Mouse (Mus musculus): ENCODE data around the gene Fbxw8. TPM values are rescaled to one million over a fixed set of nuclear protein-coding genes. Genes with fewer than 3 reads are reported as not detected.

Gene Fbxw8
- polyA plus RNA-seq, 1 experiment from 2014 or later: 10.8 TPM

DNA sequence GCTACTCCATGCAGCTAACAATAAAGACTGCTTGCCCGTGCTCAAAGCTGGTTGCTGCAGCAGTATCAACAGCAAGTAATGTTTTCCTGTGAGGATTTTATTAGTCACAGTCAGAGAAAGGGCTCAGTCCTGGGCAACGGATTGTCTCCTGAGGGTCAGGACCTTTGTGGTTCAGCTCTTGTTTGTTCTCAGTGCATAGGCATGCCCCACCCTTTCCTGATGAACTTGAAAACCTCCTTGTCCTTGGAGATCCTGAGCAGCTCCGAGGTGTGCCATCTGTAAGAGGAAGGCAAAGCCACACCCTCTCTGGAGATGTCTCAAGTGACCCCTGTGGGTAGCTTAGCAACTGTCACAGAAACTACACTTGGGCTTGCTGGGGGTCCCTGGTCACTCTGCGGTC is 5.4 kb upstream of the Fbxw8 start:
- H3K4me1 ChIP-seq (replicated peaks; ENCODE audit: control insufficient read depth, insufficient read depth, low read length): no peaks in the 10 kb centered on the region
- H3K27ac ChIP-seq (ENCODE audit: low read depth, low read length): no peak overlapping the region
- TF ChIP-seq CTCF (IDR thresholded peaks at IDR 0.05; ENCODE audit: low read depth): no peak
- no peaks in the 10 kb centered on the region for H3K36me3 ChIP-seq (ENCODE audit: control insufficient read depth, insufficient read depth)
- H3K9ac ChIP-seq (ENCODE audit: low read depth, low read length): no peak overlapping the region
- peaks cover 21% of the 10 kb centered on the region for H3K27me3 ChIP-seq (replicated peaks; ENCODE audit: control insufficient read depth, insufficient read depth, low read length)
- H3K9me3 ChIP-seq (ENCODE audit: control insufficient read depth): no peaks in the 10 kb centered on the region
- ATAC-seq: no peak
- no peak overlapping the region for H3K4me2 ChIP-seq (replicated peaks; ENCODE audit: low read depth)
- 19% methylated on average over 4 of the region's 4 CpGs for WGBS
- no peak overlapping the region for H3K4me3 ChIP-seq (ENCODE audit: low read depth, low read length)

DNA sequence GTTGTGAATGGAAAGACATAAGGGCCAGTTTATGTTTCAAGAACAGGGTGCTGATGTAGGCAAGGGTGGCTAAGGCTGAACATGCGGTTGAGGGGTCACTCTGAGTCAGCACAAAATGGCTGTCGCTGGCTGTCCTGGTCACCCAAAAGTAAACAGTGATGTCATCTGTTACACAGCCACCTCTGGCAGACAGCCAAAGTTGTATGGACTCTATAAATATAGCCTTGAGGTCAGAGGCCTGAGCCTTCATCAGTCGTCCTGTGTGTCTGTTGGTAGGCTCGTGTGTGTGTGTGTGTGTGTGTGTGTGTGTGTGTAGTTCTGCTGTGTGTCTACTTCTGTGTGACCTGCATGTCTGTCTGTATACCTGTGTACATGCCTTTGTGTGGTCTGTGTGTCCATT is 1.7 kb upstream of the Fbxw8 start:
- no peak overlapping the region for H3K4me2 ChIP-seq (replicated peaks; ENCODE audit: low read depth)
- WGBS: 10% methylated on average over 4 of the region's 4 CpGs
- no peaks in the 10 kb centered on the region for H3K4me1 ChIP-seq (replicated peaks; ENCODE audit: control insufficient read depth, insufficient read depth, low read length)
- no peak overlapping the region for H3K9ac ChIP-seq (ENCODE audit: low read depth, low read length)
- no peaks in the 10 kb centered on the region for H3K36me3 ChIP-seq (ENCODE audit: control insufficient read depth, insufficient read depth)
- no peak for TF ChIP-seq CTCF (IDR thresholded peaks at IDR 0.05; ENCODE audit: low read depth)
- no peak for ATAC-seq
- no peak overlapping the region for H3K27ac ChIP-seq (ENCODE audit: low read depth, low read length)
- H3K9me3 ChIP-seq (ENCODE audit: control insufficient read depth): no peaks in the 10 kb centered on the region
- peaks cover 6% of the 10 kb centered on the region; the same call in 1 of the 2 replicates for H3K27me3 ChIP-seq (replicated peaks; ENCODE audit: control insufficient read depth, insufficient read depth, low read length)
- H3K4me3 ChIP-seq (ENCODE audit: low read depth, low read length): no peak overlapping the region

DNA sequence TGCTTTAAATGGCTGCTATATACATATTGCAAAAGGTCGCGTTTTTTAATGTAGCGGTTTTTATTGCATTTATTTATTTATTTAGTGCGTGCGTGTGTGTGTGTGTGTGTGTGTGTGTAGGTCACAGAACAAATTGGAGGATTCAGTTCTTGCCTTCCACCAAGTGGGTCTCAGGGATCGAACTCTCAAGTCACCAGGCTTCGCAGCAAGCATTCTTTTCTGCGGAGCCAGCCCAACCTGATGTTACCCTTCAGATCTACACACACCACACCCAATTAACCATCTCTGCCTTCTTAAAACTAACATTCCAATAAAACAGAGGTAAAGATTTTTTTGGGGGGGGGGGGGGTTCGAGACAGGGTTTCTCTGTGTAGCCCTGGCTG is 292 bp upstream of the Fbxw8 start:
- H3K27me3 ChIP-seq (replicated peaks; ENCODE audit: control insufficient read depth, insufficient read depth, low read length): no peaks in the 10 kb centered on the region
- no peak for ATAC-seq
- no peaks in the 10 kb centered on the region for H3K9me3 ChIP-seq (ENCODE audit: control insufficient read depth)
- H3K4me3 ChIP-seq (ENCODE audit: low read depth, low read length): peak overlapping the region; percentile 80
- H3K9ac ChIP-seq (ENCODE audit: low read depth, low read length): 0 out of 2 replicates have a peak overlapping the region, but pooled peaks have one; percentile 85
- H3K4me2 ChIP-seq (replicated peaks; ENCODE audit: low read depth): peak overlapping the region; percentile 80
- no peaks in the 10 kb centered on the region for H3K36me3 ChIP-seq (ENCODE audit: control insufficient read depth, insufficient read depth)
- no peak overlapping the region for H3K27ac ChIP-seq (ENCODE audit: low read depth, low read length)
- no peaks in the 10 kb centered on the region for H3K4me1 ChIP-seq (replicated peaks; ENCODE audit: control insufficient read depth, insufficient read depth, low read length)
- TF ChIP-seq CTCF (IDR thresholded peaks at IDR 0.05; ENCODE audit: low read depth): no peak
- 15% methylated on average over 8 of the region's 9 CpGs for WGBS

DNA sequence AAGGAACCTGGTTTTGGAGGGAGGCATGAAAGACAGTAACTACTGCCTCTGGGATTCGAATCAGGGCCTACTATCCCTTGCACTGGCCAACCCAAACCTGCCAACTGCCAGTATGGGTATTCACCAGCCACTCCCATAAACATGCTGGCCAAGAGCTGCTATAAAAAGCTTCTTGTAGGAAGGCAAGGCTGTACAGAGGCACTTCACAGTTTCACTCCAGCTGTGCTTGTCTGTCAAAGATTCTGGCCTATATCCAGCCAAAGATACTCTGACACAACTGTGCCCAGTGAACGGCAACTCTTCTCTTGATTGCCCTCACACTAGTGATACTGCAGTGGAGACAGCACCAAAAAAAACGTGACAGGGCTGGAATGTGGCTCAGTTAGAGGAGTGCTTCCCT is 5.6 kb downstream of the Fbxw8 start:
- no peaks in the 10 kb centered on the region for H3K27me3 ChIP-seq (replicated peaks; ENCODE audit: control insufficient read depth, insufficient read depth, low read length)
- peaks cover 11% of the 10 kb centered on the region; the same call in 1 of the 2 replicates for H3K36me3 ChIP-seq (ENCODE audit: control insufficient read depth, insufficient read depth)
- 72% methylated on average over 3 of the region's 3 CpGs for WGBS
- no peak for ATAC-seq
- no peak overlapping the region for H3K9ac ChIP-seq (ENCODE audit: low read depth, low read length)
- TF ChIP-seq CTCF (IDR thresholded peaks at IDR 0.05; ENCODE audit: low read depth): no peak
- H3K27ac ChIP-seq (ENCODE audit: low read depth, low read length): no peak overlapping the region
- H3K4me3 ChIP-seq (ENCODE audit: low read depth, low read length): no peak overlapping the region
- no peak overlapping the region for H3K4me2 ChIP-seq (replicated peaks; ENCODE audit: low read depth)
- H3K9me3 ChIP-seq (ENCODE audit: control insufficient read depth): no peaks in the 10 kb centered on the region
- H3K4me1 ChIP-seq (replicated peaks; ENCODE audit: control insufficient read depth, insufficient read depth, low read length): no peaks in the 10 kb centered on the region

DNA sequence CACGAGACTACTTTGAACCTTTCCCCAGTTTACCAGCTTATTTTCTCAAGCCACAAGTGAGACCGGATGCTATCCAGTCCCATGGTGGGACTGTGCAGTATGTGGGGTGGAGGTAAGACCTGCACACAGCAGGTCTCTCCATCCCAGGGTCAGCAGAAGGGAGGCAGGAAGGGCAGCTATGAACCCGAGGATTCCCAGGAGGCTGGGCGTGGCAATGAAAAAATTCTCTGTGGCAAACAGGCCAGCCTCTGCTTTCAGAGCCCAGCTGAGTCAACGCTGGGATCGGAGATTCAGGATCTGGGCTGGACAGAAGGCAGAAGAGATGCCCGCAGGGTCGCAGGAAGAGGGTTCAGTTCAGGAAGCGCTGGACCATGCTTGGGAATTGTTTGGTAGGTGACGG is 8.0 kb downstream of the Fbxw8 start:
- WGBS: 68% methylated on average over 10 of the region's 10 CpGs
- H3K9me3 ChIP-seq (ENCODE audit: control insufficient read depth): no peaks in the 10 kb centered on the region
- no peak overlapping the region for H3K27ac ChIP-seq (ENCODE audit: low read depth, low read length)
- no peak overlapping the region for H3K4me3 ChIP-seq (ENCODE audit: low read depth, low read length)
- H3K27me3 ChIP-seq (replicated peaks; ENCODE audit: control insufficient read depth, insufficient read depth, low read length): no peaks in the 10 kb centered on the region
- H3K4me1 ChIP-seq (replicated peaks; ENCODE audit: control insufficient read depth, insufficient read depth, low read length): no peaks in the 10 kb centered on the region
- peaks cover 15% of the 10 kb centered on the region for H3K36me3 ChIP-seq (ENCODE audit: control insufficient read depth, insufficient read depth)
- H3K9ac ChIP-seq (ENCODE audit: low read depth, low read length): no peak overlapping the region
- no peak overlapping the region for H3K4me2 ChIP-seq (replicated peaks; ENCODE audit: low read depth)
- no peak for TF ChIP-seq CTCF (IDR thresholded peaks at IDR 0.05; ENCODE audit: low read depth)
- ATAC-seq: no peak

DNA sequence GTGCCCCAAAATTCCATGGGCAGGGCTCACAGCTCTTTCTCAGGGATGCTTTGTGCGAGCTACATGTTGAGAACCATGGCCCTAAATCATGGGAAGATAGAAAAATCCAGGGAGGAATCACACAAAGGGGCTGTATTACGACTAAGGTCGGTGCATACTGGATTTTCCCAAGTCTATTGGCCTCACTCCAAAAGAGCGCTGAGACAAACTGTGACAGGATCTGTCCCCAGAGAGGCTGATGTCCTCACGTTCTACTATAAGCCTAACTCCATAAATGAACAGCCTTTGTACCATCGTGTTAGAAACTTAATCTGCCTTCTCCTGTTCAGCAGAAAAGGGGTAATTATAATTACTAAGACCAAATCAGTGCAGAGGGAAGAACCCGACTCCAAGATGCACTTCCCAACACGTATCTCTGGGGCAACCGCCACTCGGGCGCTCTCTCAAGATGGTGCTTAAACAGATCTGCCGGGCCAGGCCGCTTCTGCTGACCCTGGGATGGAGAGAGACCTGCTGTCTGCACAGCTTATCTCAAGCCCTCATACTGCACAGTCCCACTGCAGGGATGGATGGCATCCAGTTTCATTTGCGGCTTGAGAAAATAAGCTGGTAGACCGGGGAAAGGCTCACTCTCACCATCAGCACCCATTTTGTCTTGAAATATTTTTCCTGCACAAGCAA is 9.1 kb downstream of the Fbxw8 start:
- no peak overlapping the region for H3K9ac ChIP-seq (ENCODE audit: low read depth, low read length)
- no peak for TF ChIP-seq CTCF (IDR thresholded peaks at IDR 0.05; ENCODE audit: low read depth)
- WGBS: 74% methylated on average over 15 of the region's 15 CpGs
- no peak overlapping the region for H3K4me3 ChIP-seq (ENCODE audit: low read depth, low read length)
- H3K9me3 ChIP-seq (ENCODE audit: control insufficient read depth): no peaks in the 10 kb centered on the region
- no peaks in the 10 kb centered on the region for H3K4me1 ChIP-seq (replicated peaks; ENCODE audit: control insufficient read depth, insufficient read depth, low read length)
- no peak overlapping the region for H3K4me2 ChIP-seq (replicated peaks; ENCODE audit: low read depth)
- peaks cover 24% of the 10 kb centered on the region for H3K36me3 ChIP-seq (ENCODE audit: control insufficient read depth, insufficient read depth)
- no peak overlapping the region for H3K27ac ChIP-seq (ENCODE audit: low read depth, low read length)
- no peak for ATAC-seq
- no peaks in the 10 kb centered on the region for H3K27me3 ChIP-seq (replicated peaks; ENCODE audit: control insufficient read depth, insufficient read depth, low read length)

All from intestine, postnatal 0 days (tissue).